Mouse (Mus musculus): ENCODE measurements around the gene Gm49321. TPM values are rescaled to one million over a fixed set of nuclear protein-coding genes. Genes with fewer than 3 reads are reported as not detected.

The Gm49321 gene
- polyA plus RNA-seq (2015; fragmentation: Nextera tagmentation; extraction: Ambion mirVana): 24.3 and 24.6 TPM in 2 replicates

DNA sequence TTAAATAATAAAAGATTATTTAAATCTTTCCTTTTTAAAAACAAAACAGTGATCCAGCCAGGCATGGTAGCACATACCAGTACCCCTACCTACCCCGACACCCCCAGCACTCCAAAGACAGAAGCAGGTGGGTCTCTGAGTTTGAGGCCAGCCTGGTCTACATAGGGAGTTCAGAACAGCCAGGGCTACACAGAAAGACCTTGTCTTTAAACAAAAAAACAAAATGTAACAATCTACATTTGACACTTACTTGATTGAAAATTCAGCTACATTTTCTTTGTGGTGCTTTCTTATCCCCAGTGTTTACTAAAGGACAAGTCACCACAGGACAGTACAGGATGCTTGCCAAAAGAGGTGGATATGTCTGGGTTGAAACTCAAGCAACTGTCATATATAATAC lies at the start of gene Gm49321:
Gm49321 (plus strand) TSS at position 301 of the 400 bp plus-strand sequence.
- H3K27ac ChIP-seq (replicated peaks): no peak within 1 kb of the TSS
- no peak within 1 kb of the TSS for H3K4me2 ChIP-seq (replicated peaks)
- no peak within 1 kb of the TSS for H3K4me3 ChIP-seq
- no peak within 1 kb of the TSS for H3K9ac ChIP-seq (replicated peaks)
- no peaks in the 10 kb centered on the region for H3K9me3 ChIP-seq
- peaks cover 70% of the 10 kb centered on the region for H3K36me3 ChIP-seq
- no peaks in the 10 kb centered on the region for H3K4me1 ChIP-seq
- no peaks in the 10 kb centered on the region for H3K27me3 ChIP-seq
- ATAC-seq (replicated peaks): no peak
- 84% methylated on average over 1 of the region's 1 CpGs for WGBS

DNA sequence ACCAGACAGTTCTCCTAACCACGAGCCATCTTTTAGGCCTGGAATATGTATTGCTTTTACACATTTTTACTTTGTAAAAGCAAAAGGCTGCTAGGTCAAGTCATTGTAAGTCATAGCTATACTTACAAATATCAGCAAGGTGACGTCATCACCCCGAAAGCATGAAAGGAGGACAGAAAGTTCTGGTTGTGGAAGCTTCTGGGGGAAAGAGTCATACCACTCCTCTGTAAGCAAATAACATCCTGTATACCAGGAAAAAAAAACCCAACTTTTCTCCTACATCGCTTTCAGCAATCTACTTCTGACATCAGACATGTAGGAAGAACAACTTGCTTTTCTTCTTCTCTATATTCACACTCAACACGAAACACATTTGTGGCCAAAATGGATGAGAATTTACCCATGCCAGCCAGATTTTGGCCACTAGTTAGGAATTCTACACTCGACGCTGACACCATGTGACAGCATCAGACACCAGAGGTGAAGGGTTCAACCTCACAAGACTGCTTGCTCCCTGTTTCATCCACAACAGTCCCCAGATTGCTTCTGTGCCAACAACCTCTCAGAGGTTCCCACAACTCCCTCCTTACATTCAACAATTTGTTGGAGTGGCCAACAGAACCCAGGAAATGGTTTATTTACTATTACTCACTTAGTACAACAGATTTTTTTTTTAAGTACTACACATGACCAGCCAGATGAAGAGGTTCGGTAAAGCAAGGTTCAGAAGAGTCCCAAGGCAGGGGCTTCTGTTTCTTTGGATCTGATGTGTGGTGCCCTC lies 49.3 kb upstream of the Gm49321 start:
- WGBS: 92% methylated on average over 8 of the region's 8 CpGs
- no peak for ATAC-seq (replicated peaks)

DNA sequence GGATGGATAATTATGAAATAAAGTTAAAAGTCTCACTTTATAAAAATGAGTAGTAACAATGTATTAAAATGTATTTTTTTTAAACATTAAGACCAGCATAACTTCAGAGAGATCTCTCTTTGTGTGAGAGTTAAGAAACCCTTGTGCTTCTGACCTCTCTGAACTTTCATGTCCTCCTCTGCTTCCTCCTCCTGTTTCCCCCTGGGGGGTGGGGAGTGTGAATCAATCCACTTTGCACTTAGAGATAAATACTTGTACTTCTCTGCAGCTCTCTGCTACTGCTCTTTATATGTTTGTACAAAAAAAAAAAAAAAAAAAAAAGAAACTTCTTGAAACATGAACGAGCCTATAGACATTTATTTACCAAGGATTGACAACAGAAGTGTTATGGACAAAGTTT lies 47.9 kb upstream of the Gm49321 start:
- Histone ChIP-seq H3K27ac (replicated peaks) (no peak overlapping the region), H3K36me3 (no peaks in the 10 kb centered on the region), H3K9me3 (no peaks in the 10 kb centered on the region), H3K4me2 (replicated peaks) (no peak overlapping the region), H3K4me1 (no peaks in the 10 kb centered on the region), H3K9ac (replicated peaks) (no peak overlapping the region), H3K4me3 (no peak overlapping the region), H3K27me3 (no peaks in the 10 kb centered on the region)
- WGBS: 70% methylated on average over 1 of the region's 1 CpGs
- no peak for ATAC-seq (replicated peaks)

More for the DNA sequence above, 49.3 kb upstream of the Gm49321 start:
- Histone ChIP-seq H3K27ac (replicated peaks) (no peak overlapping the region), H3K4me1 (no peaks in the 10 kb centered on the region), H3K9ac (replicated peaks) (no peak overlapping the region), H3K27me3 (no peaks in the 10 kb centered on the region), H3K36me3 (no peaks in the 10 kb centered on the region), H3K4me2 (replicated peaks) (no peak overlapping the region), H3K9me3 (no peaks in the 10 kb centered on the region), H3K4me3 (no peak overlapping the region)

DNA sequence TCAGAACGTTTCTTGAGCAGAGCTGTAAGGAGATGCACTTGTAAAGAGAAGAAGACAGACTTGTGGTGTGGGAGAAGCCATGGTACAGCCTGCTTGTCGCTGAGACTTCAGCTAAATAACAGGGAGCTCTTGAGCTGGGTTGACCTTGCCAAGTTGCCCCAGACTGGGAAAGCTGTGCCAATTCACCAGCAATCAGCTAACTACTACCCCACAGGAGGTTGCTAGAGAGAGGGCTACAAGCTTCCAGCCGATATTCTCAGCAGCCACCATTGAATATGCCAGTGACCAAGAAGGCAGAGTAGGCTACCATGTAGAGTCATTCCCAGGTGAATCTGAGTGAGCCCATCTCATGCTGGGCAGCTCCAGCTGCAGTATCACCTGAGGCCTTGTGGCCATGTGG lies 47.4 kb upstream of the Gm49321 start:
- H3K27me3 ChIP-seq: no peaks in the 10 kb centered on the region
- H3K4me3 ChIP-seq: no peak overlapping the region
- ATAC-seq (replicated peaks): no peak
- no peak overlapping the region for H3K4me2 ChIP-seq (replicated peaks)
- no peaks in the 10 kb centered on the region for H3K9me3 ChIP-seq
- no peaks in the 10 kb centered on the region for H3K4me1 ChIP-seq
- no peak overlapping the region for H3K27ac ChIP-seq (replicated peaks)
- 78% methylated on average over 3 of the region's 3 CpGs for WGBS
- H3K36me3 ChIP-seq: no peaks in the 10 kb centered on the region
- no peak overlapping the region for H3K9ac ChIP-seq (replicated peaks)

DNA sequence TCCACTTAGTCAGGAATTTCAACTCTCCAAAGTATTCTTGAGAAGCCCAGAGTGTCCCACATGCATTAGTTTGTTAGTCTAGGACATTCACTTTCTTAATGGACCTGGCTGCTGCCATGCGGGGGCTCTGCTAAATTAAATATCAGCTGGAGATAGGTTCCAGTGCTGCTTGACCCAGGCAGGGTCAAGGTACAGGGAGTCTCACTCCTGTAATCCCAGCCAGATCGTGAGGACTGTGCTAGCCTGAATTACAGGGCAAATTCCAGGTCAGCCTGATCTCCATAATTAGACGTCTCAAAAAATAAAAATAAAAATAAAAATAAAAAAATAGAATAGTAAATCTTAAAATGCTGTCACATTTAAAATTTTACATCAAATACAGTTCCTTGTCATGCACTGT lies 44.8 kb upstream of the Gm49321 start:
- no peak overlapping the region for H3K4me2 ChIP-seq (replicated peaks)
- no peaks in the 10 kb centered on the region for H3K4me1 ChIP-seq
- H3K27me3 ChIP-seq: no peaks in the 10 kb centered on the region
- no peak for ATAC-seq (replicated peaks)
- H3K9me3 ChIP-seq: no peaks in the 10 kb centered on the region
- H3K36me3 ChIP-seq: no peaks in the 10 kb centered on the region
- 80% methylated on average over 3 of the region's 3 CpGs for WGBS
- no peak overlapping the region for H3K9ac ChIP-seq (replicated peaks)
- H3K27ac ChIP-seq (replicated peaks): no peak overlapping the region
- no peak overlapping the region for H3K4me3 ChIP-seq

DNA sequence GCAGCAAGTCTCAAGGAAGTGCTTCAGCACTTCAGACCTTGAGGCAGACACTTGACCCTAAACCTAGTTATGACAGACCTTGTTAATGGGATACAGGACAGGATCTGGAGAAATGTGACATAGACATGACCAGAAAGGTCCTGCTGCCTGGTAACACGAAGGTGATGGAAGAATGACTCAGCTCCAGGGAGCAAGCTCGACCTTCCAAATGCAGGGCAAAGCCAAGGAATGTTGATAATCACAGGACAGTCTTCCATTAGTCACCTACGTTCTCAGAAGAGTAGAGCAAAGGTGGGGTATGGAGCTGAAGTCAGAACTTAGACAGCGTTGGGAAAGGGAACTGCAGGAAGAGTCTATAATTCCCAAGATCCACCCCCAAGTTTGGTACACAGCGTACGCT lies 42.6 kb upstream of the Gm49321 start:
- Histone ChIP-seq H3K9me3 (no peaks in the 10 kb centered on the region), H3K4me1 (no peaks in the 10 kb centered on the region), H3K36me3 (no peaks in the 10 kb centered on the region), H3K27me3 (no peaks in the 10 kb centered on the region), H3K4me3 (no peak overlapping the region), H3K27ac (replicated peaks) (no peak overlapping the region), H3K4me2 (replicated peaks) (no peak overlapping the region), H3K9ac (replicated peaks) (no peak overlapping the region)
- 86% methylated on average over 6 of the region's 6 CpGs for WGBS
- ATAC-seq (replicated peaks): no peak

DNA sequence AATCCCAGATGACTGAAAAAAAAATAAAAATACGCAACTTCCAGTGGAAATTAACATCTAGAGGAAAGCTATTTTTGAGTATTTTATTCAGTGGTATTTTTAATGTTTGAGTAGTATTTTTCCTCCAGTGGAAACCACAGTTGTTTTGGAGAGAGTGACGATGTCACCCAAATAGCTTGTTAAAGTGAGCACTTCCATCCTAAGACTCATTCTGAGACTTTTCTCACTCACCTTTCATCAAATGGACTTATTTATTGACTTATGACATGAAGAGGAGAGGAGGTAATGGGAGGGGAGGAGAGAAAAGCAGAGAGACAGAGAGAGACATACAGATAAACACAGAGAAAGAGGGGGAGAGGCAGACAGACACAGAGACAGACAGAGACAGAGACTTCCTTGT lies 41.8 kb upstream of the Gm49321 start:
- WGBS: 89% methylated on average over 2 of the region's 2 CpGs
- no peaks in the 10 kb centered on the region for H3K36me3 ChIP-seq
- H3K4me2 ChIP-seq (replicated peaks): no peak overlapping the region
- no peak overlapping the region for H3K9ac ChIP-seq (replicated peaks)
- no peaks in the 10 kb centered on the region for H3K4me1 ChIP-seq
- no peaks in the 10 kb centered on the region for H3K27me3 ChIP-seq
- H3K4me3 ChIP-seq: no peak overlapping the region
- no peaks in the 10 kb centered on the region for H3K9me3 ChIP-seq
- H3K27ac ChIP-seq (replicated peaks): no peak overlapping the region
- ATAC-seq (replicated peaks): no peak

DNA sequence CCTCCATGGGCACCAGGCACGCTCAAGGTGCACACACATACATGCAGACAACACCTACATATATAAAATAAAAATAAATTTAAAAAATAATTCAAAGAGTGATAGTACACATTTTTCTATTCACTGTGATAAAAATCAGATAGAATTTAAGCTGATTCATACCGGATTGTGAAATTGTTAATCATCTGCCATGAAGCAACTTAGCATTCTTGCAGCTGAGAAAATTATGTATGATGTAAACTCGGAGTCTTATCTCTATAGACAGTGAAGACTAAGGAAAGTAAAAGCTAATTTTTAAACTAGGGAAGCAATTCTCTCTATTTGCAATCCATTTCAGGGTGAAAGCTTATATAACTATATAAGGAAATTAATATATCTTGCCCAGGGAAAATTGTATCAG lies 41.0 kb upstream of the Gm49321 start:
- H3K36me3 ChIP-seq: no peaks in the 10 kb centered on the region
- H3K27me3 ChIP-seq: no peaks in the 10 kb centered on the region
- H3K4me3 ChIP-seq: no peak overlapping the region
- WGBS: 87% methylated on average over 3 of the region's 3 CpGs
- ATAC-seq (replicated peaks): no peak
- H3K4me1 ChIP-seq: no peaks in the 10 kb centered on the region
- no peaks in the 10 kb centered on the region for H3K9me3 ChIP-seq
- H3K9ac ChIP-seq (replicated peaks): no peak overlapping the region
- no peak overlapping the region for H3K4me2 ChIP-seq (replicated peaks)
- no peak overlapping the region for H3K27ac ChIP-seq (replicated peaks)

DNA sequence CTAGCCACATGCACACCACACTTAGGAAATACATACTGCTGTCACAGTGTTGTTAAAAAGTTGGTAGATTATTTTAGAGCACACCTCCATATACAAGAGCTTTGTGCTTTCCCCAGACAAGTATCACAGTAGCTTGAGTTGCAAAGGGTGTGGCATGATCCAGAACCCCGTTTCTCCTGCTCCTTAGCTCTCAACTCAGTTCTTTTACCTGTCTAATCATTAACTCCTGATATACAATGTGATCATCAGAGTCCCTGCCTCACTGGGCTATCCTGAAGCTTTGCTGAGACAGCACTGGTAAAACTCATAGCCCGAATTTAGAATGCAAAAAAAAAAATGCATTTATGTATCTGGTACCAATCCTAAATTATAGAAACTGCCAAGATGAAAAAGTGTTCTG lies 39.2 kb upstream of the Gm49321 start:
- WGBS: 83% methylated on average over 2 of the region's 2 CpGs
- Histone ChIP-seq H3K36me3 (no peaks in the 10 kb centered on the region), H3K27ac (replicated peaks) (no peak overlapping the region), H3K9me3 (no peaks in the 10 kb centered on the region), H3K4me3 (no peak overlapping the region), H3K27me3 (no peaks in the 10 kb centered on the region), H3K4me2 (replicated peaks) (no peak overlapping the region), H3K4me1 (no peaks in the 10 kb centered on the region), H3K9ac (replicated peaks) (no peak overlapping the region)
- no peak for ATAC-seq (replicated peaks)

DNA sequence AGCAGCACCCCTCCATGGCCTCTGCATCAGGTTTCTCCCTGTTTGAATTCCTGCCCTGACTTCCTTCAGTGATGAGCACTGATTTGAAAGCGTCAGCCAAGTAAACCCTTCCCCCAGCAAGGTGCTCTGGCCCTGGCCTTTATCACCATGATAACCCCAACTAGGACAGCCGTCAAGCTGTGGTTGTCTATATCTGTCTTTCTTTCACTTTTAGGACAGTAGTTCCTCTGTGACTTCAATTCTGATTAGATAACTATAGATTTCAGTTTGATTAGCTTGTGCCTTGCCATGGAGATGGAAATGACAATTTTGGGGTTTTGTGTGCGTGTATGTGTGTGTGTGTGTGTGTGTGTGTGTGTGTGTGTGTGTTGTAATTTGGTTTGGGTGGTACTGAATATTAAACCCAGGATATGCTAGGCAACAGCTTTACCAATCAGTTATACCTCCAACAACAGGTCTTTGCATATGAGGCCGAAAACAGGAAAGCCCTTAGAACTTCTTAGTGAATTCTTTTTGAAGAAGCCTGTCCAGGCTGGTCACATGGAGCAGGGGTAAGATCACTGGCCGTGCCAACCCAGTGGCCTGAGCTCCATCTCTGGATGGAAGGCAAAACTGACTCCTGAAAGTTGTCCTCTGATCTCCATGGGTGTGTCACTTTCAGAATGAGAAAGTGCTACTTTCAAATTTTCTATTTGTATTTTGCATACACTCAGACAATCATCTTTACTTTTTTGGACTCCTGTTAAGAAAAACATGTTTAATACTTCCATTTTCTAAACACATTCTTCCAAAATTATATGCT lies 33.1 kb upstream of the Gm49321 start:
- Histone ChIP-seq H3K9me3 (no peaks in the 10 kb centered on the region), H3K36me3 (no peaks in the 10 kb centered on the region), H3K27me3 (no peaks in the 10 kb centered on the region), H3K4me3 (no peak overlapping the region), H3K9ac (replicated peaks) (no peak overlapping the region), H3K4me1 (peaks cover 4% of the 10 kb centered on the region), H3K4me2 (replicated peaks) (no peak overlapping the region), H3K27ac (replicated peaks) (no peak overlapping the region)
- 83% methylated on average over 5 of the region's 5 CpGs for WGBS
- ATAC-seq (replicated peaks): no peak

DNA sequence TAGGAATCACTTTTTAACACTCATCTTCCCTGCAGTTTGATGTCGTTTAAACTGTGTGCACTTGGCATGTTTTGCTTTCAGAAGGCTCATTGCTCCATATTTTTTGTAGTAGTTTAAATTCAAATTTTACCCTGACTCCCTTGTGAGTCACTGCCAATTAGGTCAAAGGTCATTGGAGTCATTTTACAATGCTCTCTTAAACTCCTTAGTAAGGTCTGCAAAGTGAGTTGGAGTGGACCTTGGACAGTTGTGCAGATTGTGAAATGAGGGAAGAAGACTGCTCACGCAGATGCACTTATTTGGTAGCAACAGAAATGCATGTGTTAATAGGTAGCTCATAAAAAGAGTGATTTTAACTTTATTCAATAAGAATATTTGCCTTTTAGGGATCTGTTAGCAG lies 32.4 kb upstream of the Gm49321 start:
- Histone ChIP-seq H3K9me3 (no peaks in the 10 kb centered on the region), H3K27me3 (no peaks in the 10 kb centered on the region), H3K4me1 (peaks cover 11% of the 10 kb centered on the region), H3K27ac (replicated peaks) (no peak overlapping the region), H3K9ac (replicated peaks) (no peak overlapping the region), H3K4me2 (replicated peaks) (no peak overlapping the region), H3K36me3 (no peaks in the 10 kb centered on the region), H3K4me3 (no peak overlapping the region)
- no peak for ATAC-seq (replicated peaks)
- WGBS: 60% methylated on average over 2 of the region's 2 CpGs

DNA sequence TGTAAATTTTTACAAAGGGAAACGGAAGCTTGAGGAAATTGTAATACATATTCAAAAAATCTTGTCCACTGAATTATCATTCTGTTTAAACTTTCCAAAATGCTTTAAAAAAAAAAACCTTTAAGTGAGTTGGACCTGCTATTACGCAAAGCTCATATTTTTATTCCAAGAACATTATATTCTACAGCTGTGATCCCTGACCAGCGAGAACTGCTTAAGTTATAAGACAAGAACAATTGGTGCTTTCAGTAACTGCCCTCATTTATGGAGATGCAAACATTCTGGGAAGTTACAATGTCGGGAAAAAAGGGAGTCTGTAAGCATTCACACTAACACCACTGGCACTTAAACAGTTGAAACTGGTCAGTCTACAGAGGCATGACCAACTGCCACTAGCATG lies 31.9 kb upstream of the Gm49321 start:
- Histone ChIP-seq H3K27me3 (no peaks in the 10 kb centered on the region), H3K9me3 (no peaks in the 10 kb centered on the region), H3K9ac (replicated peaks) (no peak overlapping the region), H3K27ac (replicated peaks) (no peak overlapping the region), H3K4me2 (replicated peaks) (no peak overlapping the region), H3K4me3 (no peak overlapping the region), H3K36me3 (no peaks in the 10 kb centered on the region), H3K4me1 (peaks cover 16% of the 10 kb centered on the region)
- 77% methylated on average over 4 of the region's 4 CpGs for WGBS
- no peak for ATAC-seq (replicated peaks)
